Mouse (Mus musculus) gastrocnemius, postnatal 10 days (tissue): Measurements from ENCODE around the gene Casp8ap2. TPM values are rescaled to one million over a fixed set of nuclear protein-coding genes. Genes with fewer than 3 reads are reported as not detected.

Source experiments
- DNase-seq: peaks from one replicate; pipeline ENCODE4 v3.0.0; 2021; ENCODE audit warnings: mixed read lengths
- total RNA-seq, 2 experiments: library from RNA; stranded (reverse); gene quantifications; 2 replicates each; pipeline ENCODE4 v1.2.3; 2021

Gene Casp8ap2
- total RNA-seq, 2 experiments from 2014 or later: 6.8 to 8.3 TPM

DNA sequence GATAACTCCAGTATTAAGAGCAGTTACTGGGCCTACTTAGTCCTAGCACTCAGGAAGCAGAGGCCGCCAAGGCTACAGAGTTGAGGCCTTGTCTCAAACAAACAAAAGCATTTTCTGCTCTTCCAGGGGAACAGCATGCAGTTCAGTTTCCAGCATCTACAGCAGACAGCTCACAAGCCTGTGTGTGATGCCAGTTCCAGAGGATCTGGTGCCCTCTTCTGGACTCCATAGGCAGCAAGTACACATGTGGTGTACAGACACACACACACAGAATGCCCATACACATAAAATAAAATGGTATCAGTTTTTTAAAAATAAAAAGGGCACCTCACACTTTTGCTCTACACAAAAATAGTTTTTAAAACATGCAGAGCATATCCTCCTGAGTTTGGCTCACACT, 53.0 kb downstream of the Casp8ap2 start:
- DNase-seq: no peak

DNA sequence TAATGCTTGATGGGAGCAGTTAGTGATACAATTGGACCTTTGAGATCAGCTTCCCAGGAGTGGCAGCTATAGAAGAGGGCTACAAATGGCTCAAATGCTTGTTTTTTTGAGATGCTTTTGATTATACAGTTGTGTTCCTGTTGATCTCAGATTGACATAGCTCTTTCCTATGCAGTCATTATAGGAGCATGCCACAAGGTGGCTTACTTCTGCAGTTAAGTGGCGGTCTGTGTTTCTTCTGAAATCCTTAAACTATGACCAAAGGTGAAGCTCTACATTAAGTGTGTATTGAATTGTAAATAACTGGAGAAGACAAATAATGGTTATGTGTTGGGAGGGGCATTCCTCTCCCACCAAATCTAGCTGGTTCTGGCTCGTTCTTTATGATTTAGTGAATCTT, 54.6 kb downstream of the Casp8ap2 start:
- DNase-seq: no peak

DNA sequence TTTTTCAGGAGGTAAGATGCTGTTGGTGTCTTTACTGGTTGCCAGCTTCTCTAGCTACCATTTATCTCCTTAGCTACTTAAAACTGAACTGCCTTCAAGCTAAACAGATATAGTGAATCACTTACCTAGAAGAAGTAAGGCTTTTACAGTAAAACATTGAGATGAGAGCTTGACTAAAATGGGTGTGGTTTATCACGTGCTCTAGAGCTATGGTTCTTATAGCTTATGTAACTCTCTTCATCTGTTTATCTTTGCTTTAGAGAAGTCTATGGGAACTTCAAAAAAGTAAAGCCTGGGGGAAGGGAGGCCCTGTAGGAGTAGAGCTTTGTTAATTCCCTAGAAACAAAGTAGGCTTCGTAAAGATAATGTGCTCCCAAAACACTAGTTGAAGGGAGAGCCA, 58.8 kb downstream of the Casp8ap2 start:
- no peak for DNase-seq

DNA sequence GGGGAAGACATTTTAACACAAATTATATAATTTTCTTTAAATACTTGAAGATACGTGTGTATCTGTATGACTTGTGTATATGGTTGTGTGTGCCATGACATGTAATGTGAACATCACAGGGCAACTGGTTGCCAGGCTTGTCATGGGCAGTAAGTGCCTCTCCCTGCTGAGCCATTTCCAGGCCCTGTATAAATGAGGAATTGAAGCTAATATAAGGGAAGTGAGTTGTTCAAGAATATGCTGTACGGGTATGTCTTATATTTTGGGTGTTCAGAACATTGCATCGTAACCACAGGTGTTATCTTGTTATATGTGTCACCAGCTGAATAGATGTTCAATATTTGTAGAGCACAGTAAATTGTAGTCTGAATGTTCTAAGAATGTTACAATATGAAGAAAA, 62.2 kb downstream of the Casp8ap2 start:
- DNase-seq: no peak

DNA sequence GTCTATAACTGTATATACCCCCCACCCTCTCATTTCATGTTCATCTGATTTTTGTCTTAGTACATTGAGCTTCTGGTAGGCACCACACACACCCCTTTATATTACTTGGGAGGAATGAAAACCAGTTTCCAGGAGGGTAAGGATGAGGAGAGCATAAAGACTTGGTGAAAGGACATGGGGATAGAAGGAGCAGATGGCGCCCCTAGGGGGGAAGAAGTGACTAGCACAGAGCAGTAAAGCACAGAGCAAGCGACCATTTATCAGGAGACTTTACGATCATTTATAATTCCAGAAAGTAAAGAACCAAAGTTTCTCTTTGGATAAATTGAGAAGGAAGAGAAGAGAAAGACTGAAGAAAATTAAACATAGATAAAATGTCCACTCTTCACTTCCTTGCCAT, 65.6 kb downstream of the Casp8ap2 start:
- no peak for DNase-seq

DNA sequence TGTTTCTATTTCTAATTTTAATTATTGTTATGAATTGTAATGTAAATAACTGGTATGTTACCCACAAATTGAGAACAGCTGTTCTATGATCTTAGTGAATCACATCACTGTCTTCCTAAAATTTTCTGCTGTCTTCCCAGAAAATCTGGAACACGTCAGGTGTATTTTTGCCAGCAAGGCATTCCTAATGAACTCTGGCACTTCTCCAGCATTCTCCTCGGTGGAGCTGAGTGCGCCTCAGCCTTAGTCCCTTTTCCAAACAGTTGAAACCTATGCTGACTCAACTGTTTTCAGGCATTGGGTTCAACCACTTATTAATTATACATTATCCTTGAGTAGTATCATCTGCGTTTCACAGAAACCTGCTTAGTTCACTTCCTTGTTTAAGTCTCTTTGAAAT, 67.2 kb downstream of the Casp8ap2 start:
- DNase-seq: no peak

DNA sequence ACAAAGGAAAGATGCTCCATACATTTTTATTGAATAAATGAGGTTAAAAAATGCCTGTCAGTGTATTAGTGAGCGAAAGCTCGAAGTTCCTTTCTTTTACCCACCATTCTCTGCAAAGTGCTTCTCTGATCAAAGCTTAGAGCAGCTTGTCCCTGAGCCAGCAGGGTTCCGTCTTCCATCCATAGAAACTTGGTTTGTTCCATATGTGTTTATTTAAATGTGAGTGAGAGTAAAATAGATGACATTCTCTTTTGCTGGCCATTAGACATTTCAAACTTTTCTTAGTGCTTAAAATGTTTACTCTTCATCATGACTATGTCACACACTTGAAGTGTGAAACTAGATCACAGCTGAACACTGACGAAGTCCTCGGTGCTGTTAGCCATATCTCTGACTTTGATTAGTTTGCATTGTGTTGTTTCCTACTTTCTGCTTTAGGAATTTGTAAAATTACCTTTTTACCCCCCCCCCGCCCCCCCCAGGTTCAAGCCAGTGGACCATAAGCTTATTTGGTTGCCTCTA, 67.9 kb downstream of the Casp8ap2 start:
- DNase-seq: no peak

Other genes starting within 250 kb of the Casp8ap2 start
- gene Gja10, start 12.7 kb upstream of the Casp8ap2 start, total RNA-seq: not detected
- 10 to 100 TPM in 1 of 2 experiments, 1 to 10 TPM in 1; 7.8 to 12.8 TPM for gene Mdn1, start 41.7 kb downstream of the Casp8ap2 start, total RNA-seq
- 10 to 100 TPM; 29.9 to 38.4 TPM for gene Lyrm2, start 184.8 kb downstream of the Casp8ap2 start, total RNA-seq